Comparison of ENCODE assay signal across 9 mouse cellular contexts in the genomic region with DNA sequence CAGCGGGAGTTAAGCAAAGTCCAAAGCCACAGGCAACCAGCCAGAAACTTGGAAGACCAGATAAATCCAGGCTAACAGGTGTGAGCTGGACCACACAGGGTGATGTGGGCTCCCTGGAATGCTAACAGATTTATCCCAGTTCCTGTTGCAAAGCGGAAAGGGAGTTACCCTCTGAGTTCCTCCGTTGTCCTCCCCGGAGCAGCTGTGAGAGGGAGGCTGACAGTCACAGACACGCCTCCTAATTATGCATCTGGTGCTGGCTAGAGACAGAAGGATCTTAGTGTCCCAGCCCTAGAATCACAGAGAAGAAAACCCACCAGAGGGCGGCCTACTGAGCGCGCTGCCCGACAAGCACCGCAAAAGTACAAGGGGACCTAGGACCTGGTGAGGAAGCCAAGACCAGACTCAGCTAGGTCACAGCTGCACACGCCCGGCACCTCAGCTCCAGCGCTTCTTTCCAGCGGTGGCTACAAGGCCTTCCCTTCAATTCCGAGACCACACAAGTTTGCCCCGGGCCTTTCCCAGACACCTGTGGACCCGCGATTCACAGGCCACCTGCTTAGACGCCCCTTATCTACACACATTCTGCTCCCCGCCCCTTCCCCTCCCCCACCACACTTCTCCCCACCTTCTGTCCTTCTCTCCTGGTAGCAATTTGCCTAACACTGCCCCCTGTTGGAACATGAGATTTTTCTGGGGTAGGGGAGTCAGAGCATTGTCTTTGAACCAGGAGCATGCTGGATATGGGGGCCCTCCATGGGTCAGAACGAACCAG. TPM values are rescaled to one million over a fixed set of nuclear protein-coding genes. Genes with fewer than 3 reads are reported as not detected.
A peak's percentile ranks its signal among the peaks of the same experiment; 100 is the strongest.
DNase-seq lines count a peak whose midpoint lies in the region; ATAC-seq and TF ChIP-seq lines count a peak whose summit lies in the region.
"Had no signal": no experiment of that assay in that cellular context is flagged by ENCODE, and none has a peak within 500 bp of the region (broad histone marks: within the 10 kb centered on the region; RNA-seq: fewer than 3 reads in every experiment).

No protein-coding gene starts in this region.

- TF ChIP-seq EP300 in liver, embryonic 14.5 days (IDR thresholded peaks at IDR 0.05; ENCODE audit: low read depth): no peak

- no peaks in the 10 kb centered on the region for H3K27me3 ChIP-seq in forebrain, embryonic 15.5 days
- no peaks in the 10 kb centered on the region for H3K27me3 ChIP-seq in liver, embryonic 14.5 days (ENCODE audit: control insufficient read depth, insufficient read depth, low read length)
- H3K27me3 ChIP-seq in neural tube, embryonic 15.5 days (replicated peaks): no peaks in the 10 kb centered on the region

- WGBS in forebrain, embryonic 15.5 days: 2% methylated on average over 21 of the region's 21 CpGs
- WGBS in large intestine, adult 2 months: 3% methylated on average over 21 of the region's 21 CpGs
- 4% methylated on average over 21 of the region's 21 CpGs for WGBS in liver, embryonic 14.5 days (ENCODE audit: insufficient replicate concordance)
- WGBS in neural tube, embryonic 15.5 days: 3% methylated on average over 21 of the region's 21 CpGs

- DNase-seq in cerebellum, adult 11 months: no peak
- peak; percentile 31 to 44 for DNase-seq in heart, postnatal 14 days
- DNase-seq in large intestine, adult 2 months (ENCODE audit: low read depth, low spot score): peak; percentile 13
- no peak for DNase-seq in liver, embryonic 14.5 days (ENCODE audit: low read depth in 3 of 3, low spot score in 3 of 3)
- peak; percentile 5 to 10 for DNase-seq in thymus, postnatal 36 days

- intact Hi-C loops in heart, postnatal 14 days (cut with DNase I): no loop called here

- no peak overlapping the region for H3K27ac ChIP-seq in forebrain, embryonic 15.5 days (replicated peaks)
- H3K27ac ChIP-seq in liver, embryonic 14.5 days: no peak overlapping the region
- peak overlapping the region; percentile 56 for H3K27ac ChIP-seq in neural tube, embryonic 15.5 days (replicated peaks)

- peak; percentile 28 for TF ChIP-seq CTCF in liver, embryonic 14.5 days (IDR thresholded peaks at IDR 0.05; ENCODE audit: low read depth)

- no peak overlapping the region for H3K9ac ChIP-seq in forebrain, embryonic 15.5 days (replicated peaks)
- H3K9ac ChIP-seq in liver, embryonic 14.5 days (replicated peaks): no peak overlapping the region
- H3K9ac ChIP-seq in neural tube, embryonic 15.5 days (replicated peaks): no peak overlapping the region

- ATAC-seq in cerebellum, adult (ENCODE audit: insufficient number of reproducible peaks, low FRiP score, low TSS enrichment): peak; percentile 49; the same call in 1 of the 2 replicates
- ATAC-seq in forebrain, embryonic 15.5 days (replicated peaks): peak; percentile 84
- no peak for ATAC-seq in liver, embryonic 14.5 days (ENCODE audit: insufficient read depth)
- ATAC-seq in neural tube, embryonic 15.5 days (ENCODE audit: low FRiP score): peak; percentile 67

- H3K4me1 ChIP-seq in forebrain, embryonic 15.5 days: peaks cover 21% of the 10 kb centered on the region
- no peaks in the 10 kb centered on the region for H3K4me1 ChIP-seq in liver, embryonic 14.5 days (replicated peaks; ENCODE audit: control insufficient read depth in 2 of 2, insufficient read depth in 2 of 2, low read length in 1 of 2)
- H3K4me1 ChIP-seq in neural tube, embryonic 15.5 days: peaks cover 21% of the 10 kb centered on the region

- H3K4me3 ChIP-seq in forebrain, embryonic 15.5 days: peak overlapping the region; percentile 24
- H3K4me3 ChIP-seq in liver, embryonic 14.5 days (ENCODE audit: insufficient read depth in 1 of 2, low read depth in 2 of 2, low read length in 2 of 2): no peak overlapping the region
- peak overlapping the region; percentile 20; the same call in 1 of the 2 replicates for H3K4me3 ChIP-seq in neural tube, embryonic 15.5 days (replicated peaks)
- H3K4me3 ChIP-seq: erythroblast, embryonic 14.5 days had no signal

- H3K4me2 ChIP-seq in forebrain, embryonic 15.5 days (replicated peaks): peak overlapping the region; percentile 44
- peak overlapping the region; percentile 24; the same call in 1 of the 2 replicates for H3K4me2 ChIP-seq in liver, embryonic 14.5 days (ENCODE audit: low read depth)
- H3K4me2 ChIP-seq in neural tube, embryonic 15.5 days: peak overlapping the region; percentile 55

- H3K36me3 ChIP-seq in forebrain, embryonic 15.5 days: no peaks in the 10 kb centered on the region
- H3K36me3 ChIP-seq in liver, embryonic 14.5 days (replicated peaks; ENCODE audit: control insufficient read depth, insufficient read depth, low read depth): no peaks in the 10 kb centered on the region
- no peaks in the 10 kb centered on the region for H3K36me3 ChIP-seq in neural tube, embryonic 15.5 days

- H3K9me3 ChIP-seq in forebrain, embryonic 15.5 days: no peaks in the 10 kb centered on the region
- no peaks in the 10 kb centered on the region for H3K9me3 ChIP-seq in liver, embryonic 14.5 days (ENCODE audit: control insufficient read depth, low read length)
- no peaks in the 10 kb centered on the region for H3K9me3 ChIP-seq in neural tube, embryonic 15.5 days (replicated peaks)

RNA-seq across cellular contexts. Expression of a gene that starts 32.8 kb away (rescaled TPM):
- 9.6 and 10.0 TPM in 2 replicates for polyA plus RNA-seq in forebrain, embryonic 15.5 days (2015; fragmentation: Nextera tagmentation; extraction: Ambion mirVana)
- 1 to 10 TPM; 3.5 TPM for total RNA-seq in heart, postnatal 14 days (2021)
- polyA plus RNA-seq in large intestine, adult 2 months (2012; rRNA removed): 3.4 and 3.6 TPM in 2 replicates
- 2.6 and 3.0 TPM in 2 replicates for polyA plus RNA-seq in liver, embryonic 14.5 days (2012; rRNA removed)
- 5.1 and 5.3 TPM in 2 replicates for polyA plus RNA-seq in liver, embryonic 14.5 days (2014; fragmentation: Nextera tagmentation; extraction: Ambion mirVana)
- 10.0 and 10.9 TPM in 2 replicates for polyA plus RNA-seq in neural tube, embryonic 15.5 days (2015; fragmentation: Nextera tagmentation; extraction: Ambion mirVana)

Comparison
In these comparisons a context has a peak if more than half of its experiments do, and no peak if none do; other contexts are left out.
1. DNase-seq: peak in heart, postnatal 14 days (2 of 2), large intestine, adult 2 months (single experiment) and thymus, postnatal 36 days (2 of 2); none in cerebellum, adult 11 months (single experiment) and liver, embryonic 14.5 days (0 of 3).
2. H3K4me3 ChIP-seq: peak in forebrain, embryonic 15.5 days (single experiment) and neural tube, embryonic 15.5 days (single experiment); none in liver, embryonic 14.5 days (0 of 2).
3. Peak in every context shown above with its lines, with median percentiles within 50 percentile points of each other: H3K4me2 ChIP-seq.